ENCODE assay signal across 8 mouse cellular contexts in genomic region chr6:134898095-134898965, GRCm38 (mm10). TPM values are rescaled to one million over a fixed set of nuclear protein-coding genes. Genes with fewer than 3 reads are reported as not detected.
DNase-seq lines count a peak whose midpoint lies in the region; ATAC-seq lines count a peak whose summit lies in the region.

TSS of gene Gpr19 (minus strand) at chr6:134898578.

- H3K9me3 ChIP-seq in hindbrain, embryonic 14.5 days (ENCODE audit: control insufficient read depth, low read length) = no peaks in the 10 kb centered on the region

- peak; percentile 86 for DNase-seq in T-cell, adult 2 months (ENCODE audit: low spot score)
- peak; percentile 94 to 95 for DNase-seq in cerebellum, postnatal 25 days
- DNase-seq in frontal cortex, postnatal 25 days (ENCODE audit: low spot score in 2 of 2) = peak; percentile 72 to 73
- DNase-seq in hindbrain, embryonic 14.5 days (ENCODE audit: low spot score) = peak; percentile 96
- DNase-seq in left cerebral cortex, adult 11 months (ENCODE audit: low spot score) = peak; percentile 73
- peak; percentile 93 for DNase-seq in lung, postnatal 36 days
- peak; percentile 89 for DNase-seq in retina, postnatal 7 days (ENCODE audit: low read depth, low spot score)
- DNase-seq in urinary bladder, adult 18-20 months (ENCODE audit: low spot score in 2 of 2) = peak; percentile 81 to 87

- peak within 1 kb of the TSS; percentile 99 for H3K27ac ChIP-seq in hindbrain, embryonic 14.5 days

- no peaks in the 10 kb centered on the region for H3K36me3 ChIP-seq in hindbrain, embryonic 14.5 days (replicated peaks; ENCODE audit: control insufficient read depth, insufficient read depth)

- WGBS in hindbrain, embryonic 14.5 days = under 1% methylated on average over 51 of the region's 51 CpGs

- peak; percentile 95 for ATAC-seq in hindbrain, embryonic 14.5 days (ENCODE audit: low FRiP score)

- no peaks in the 10 kb centered on the region for H3K27me3 ChIP-seq in hindbrain, embryonic 14.5 days (ENCODE audit: control insufficient read depth, insufficient read depth, low read length)

- peak within 1 kb of the TSS; percentile 56 for H3K4me3 ChIP-seq in hindbrain, embryonic 14.5 days (replicated peaks; ENCODE audit: low read length)

- H3K4me1 ChIP-seq in hindbrain, embryonic 14.5 days (replicated peaks; ENCODE audit: control insufficient read depth, insufficient read depth, low read length) = peaks cover 12% of the 10 kb centered on the region

- peak within 1 kb of the TSS; percentile 78 for H3K9ac ChIP-seq in hindbrain, embryonic 14.5 days

- peak within 1 kb of the TSS; percentile 69 for H3K4me2 ChIP-seq in hindbrain, embryonic 14.5 days (replicated peaks)

RNA-seq across cellular contexts. Expression of gene Gpr19, which starts in this region (rescaled TPM):
- 34.0 and 37.1 TPM in 2 replicates for polyA plus RNA-seq in hindbrain, embryonic 14.5 days (2014; fragmentation: Nextera tagmentation; extraction: Ambion mirVana)

Comparison
In these comparisons a context has a peak if more than half of its experiments do, and no peak if none do; other contexts are left out.
1. Peak in every context shown above with its lines: DNase-seq, ATAC-seq, H3K4me3 ChIP-seq and H3K27ac ChIP-seq.